Mouse (Mus musculus) kidney, embryonic 16.5 days (tissue): Measurements from ENCODE around the gene Dpy30. TPM values are rescaled to one million over a fixed set of nuclear protein-coding genes. Genes with fewer than 3 reads are reported as not detected.
A peak's percentile ranks its signal among the peaks of the same experiment; 100 is the strongest.

Experiments used
- ATAC-seq: fragments of 200-750 bp; cut with Nextera tagmentation; 2 replicates; pipeline ENCODE4 v1.8.0; 2017; ENCODE audit warnings: moderate TSS enrichment; ENCODE audit not compliant: low FRiP score, low TSS enrichment
- H3K27ac ChIP-seq: fragments of 300-500 bp; sonication (generic); 2 replicates; pipeline ENCODE4 v1.5.1; 2014; ENCODE audit warnings: low read length
- H3K27me3 ChIP-seq: fragments of 300-500 bp; sonication (generic); 2 replicates; pipeline ENCODE4 v1.6.1; 2014; ENCODE audit warnings: low read length, control low read depth, mixed read lengths; ENCODE audit not compliant: insufficient read depth
- H3K36me3 ChIP-seq: fragments of 300-500 bp; sonication (generic); 2 replicates; pipeline ENCODE4 v1.6.1; 2014; ENCODE audit warnings: low read length, control low read depth, mixed read lengths; ENCODE audit not compliant: insufficient read depth
- H3K4me1 ChIP-seq: fragments of 300-500 bp; sonication (generic); 2 replicates; pipeline ENCODE4 v1.6.1; 2014; ENCODE audit warnings: low read length, control low read depth, mixed read lengths; ENCODE audit not compliant: insufficient read depth
- H3K4me2 ChIP-seq: fragments of 300-500 bp; sonication (generic); replicated peaks from 2 replicates; pipeline ENCODE4 v1.6.1; 2014; ENCODE audit warnings: low read depth, low read length
- H3K4me3 ChIP-seq: fragments of 300-500 bp; sonication (generic); 2 replicates; pipeline ENCODE4 v1.5.1; 2014; ENCODE audit warnings: mild to moderate bottlenecking, low read length
- H3K9ac ChIP-seq: fragments of 300-500 bp; sonication (generic); replicated peaks from 2 replicates; pipeline ENCODE4 v1.6.1; 2014; ENCODE audit warnings: low read length
- H3K9me3 ChIP-seq: fragments of 300-500 bp; sonication (generic); 2 replicates; pipeline ENCODE4 v1.6.1; 2016; ENCODE audit warnings: low read length, control low read depth
- WGBS: fragments of 180-500 bp; shearing (Covaris S2); extraction: QIAGEN DNeasy Blood & Tissue Kit; methylation state at CpG from one replicate; pipeline ENCODE4 v1.1.7; 2014; 5-methylcytosine and 5-hydroxymethylcytosine counted together
- polyA plus RNA-seq: library from polyadenylated mRNA; unstranded; fragments of >200 nt; fragmentation: Nextera tagmentation; extraction: Ambion mirVana; gene quantifications from 2 replicates; pipeline ENCODE4 v1.2.1, GENCODE M21; 2015

Gene Dpy30
- polyA plus RNA-seq, 1 experiment from 2014 or later, result 215 TPM

DNA sequence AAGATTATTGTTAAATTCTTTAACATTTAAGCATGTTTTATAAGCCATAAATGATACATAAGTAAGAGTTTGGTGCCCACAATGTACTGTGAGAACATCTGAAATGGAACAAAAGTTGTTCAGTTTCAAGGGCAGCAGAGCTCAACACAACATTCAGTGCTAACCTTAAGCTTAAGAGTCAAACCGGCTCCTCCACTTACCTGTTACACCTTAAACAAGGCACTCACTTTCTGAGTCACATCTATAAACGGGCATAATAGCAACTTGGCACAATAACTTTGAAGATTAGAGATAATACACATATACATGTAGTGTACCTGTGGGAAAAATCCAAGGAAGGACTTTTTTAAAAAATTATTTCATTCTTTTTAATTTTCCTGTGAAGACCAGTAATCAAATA lies 38.0 kb downstream of the Dpy30 start:
- H3K9ac ChIP-seq, result no peak overlapping the region
- H3K27ac ChIP-seq, result no peak overlapping the region
- no peak overlapping the region for H3K4me3 ChIP-seq
- H3K4me2 ChIP-seq, result no peak overlapping the region
- H3K27me3 ChIP-seq, result no peaks in the 10 kb centered on the region
- WGBS, result 81% methylated on average over 2 of the region's 2 CpGs
- ATAC-seq, result no peak
- H3K9me3 ChIP-seq, result 0 out of 2 replicates have a peak, but pooled peaks cover 5% of the 10 kb centered on the region
- H3K36me3 ChIP-seq, result 0 out of 2 replicates have a peak, but pooled peaks cover 8% of the 10 kb centered on the region
- peaks cover 8% of the 10 kb centered on the region for H3K4me1 ChIP-seq

DNA sequence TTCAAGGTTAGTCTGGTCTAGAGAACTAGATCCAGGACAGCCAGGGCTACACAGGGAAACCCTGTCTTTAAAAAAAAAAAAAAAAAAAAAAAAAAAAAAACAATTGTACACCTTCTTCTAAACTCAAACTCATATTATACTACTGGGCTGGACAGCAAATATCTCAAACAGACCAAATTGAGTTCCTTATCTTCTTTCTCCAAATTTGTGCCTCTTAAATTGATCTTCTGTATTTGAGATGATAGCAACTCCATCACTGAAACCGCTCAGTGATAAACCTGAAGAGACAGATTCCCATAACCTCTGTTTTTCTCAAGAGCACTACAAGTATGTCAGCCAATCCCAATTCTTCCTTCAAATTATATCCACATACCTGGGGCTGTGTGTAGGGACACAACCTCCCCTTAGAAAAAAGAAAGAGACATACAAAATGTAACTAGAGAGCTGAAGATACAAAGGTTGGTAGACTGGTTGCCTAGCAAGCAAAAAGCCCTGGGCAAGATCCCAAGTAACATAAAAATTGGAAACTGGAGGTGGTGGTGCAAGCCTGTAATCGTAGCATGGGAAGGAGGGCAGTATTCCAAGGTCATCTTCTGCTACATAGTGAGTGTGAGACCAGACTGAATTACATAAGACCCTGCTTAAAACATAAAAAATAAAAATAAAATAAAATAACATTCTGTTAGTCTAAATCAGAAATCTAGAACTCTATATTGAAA lies 39.2 kb downstream of the Dpy30 start:
- H3K27ac ChIP-seq, result no peak overlapping the region
- 74% methylated on average over 2 of the region's 2 CpGs for WGBS
- no peak overlapping the region for H3K4me2 ChIP-seq
- 0 out of 2 replicates have a peak, but pooled peaks cover 5% of the 10 kb centered on the region for H3K9me3 ChIP-seq
- ATAC-seq, result no peak
- H3K36me3 ChIP-seq, result 0 out of 2 replicates have a peak, but pooled peaks cover 9% of the 10 kb centered on the region
- peaks cover 3% of the 10 kb centered on the region; the same call in 1 of the 2 replicates for H3K4me1 ChIP-seq
- no peaks in the 10 kb centered on the region for H3K27me3 ChIP-seq
- no peak overlapping the region for H3K9ac ChIP-seq
- no peak overlapping the region for H3K4me3 ChIP-seq

DNA sequence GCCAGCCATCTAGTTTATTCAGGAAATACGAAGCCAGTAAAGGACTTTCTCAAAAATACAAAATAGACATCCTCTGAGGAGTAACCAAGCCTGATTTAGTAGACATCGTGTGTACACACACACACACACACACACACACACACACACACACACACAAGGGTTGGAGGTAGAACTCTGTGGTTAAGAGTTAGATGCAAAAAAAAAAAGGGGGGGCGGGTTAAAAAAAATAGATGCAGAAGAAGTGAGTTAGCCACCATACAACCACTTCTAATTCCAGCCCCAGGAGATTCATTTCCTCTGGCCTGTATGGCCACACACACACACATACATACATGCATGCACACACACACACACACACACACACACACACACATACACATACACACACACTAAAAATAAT lies 41.7 kb downstream of the Dpy30 start:
- Histone ChIP-seq H3K4me1 (peaks cover 3% of the 10 kb centered on the region; the same call in 1 of the 2 replicates), H3K9ac (no peak overlapping the region), H3K4me2 (no peak overlapping the region), H3K4me3 (no peak overlapping the region), H3K9me3 (no peaks in the 10 kb centered on the region), H3K36me3 (0 out of 2 replicates have a peak, but pooled peaks cover 3% of the 10 kb centered on the region), H3K27ac (no peak overlapping the region), H3K27me3 (no peaks in the 10 kb centered on the region)
- ATAC-seq, result no peak
- WGBS, result 92% methylated on average over 3 of the region's 3 CpGs

DNA sequence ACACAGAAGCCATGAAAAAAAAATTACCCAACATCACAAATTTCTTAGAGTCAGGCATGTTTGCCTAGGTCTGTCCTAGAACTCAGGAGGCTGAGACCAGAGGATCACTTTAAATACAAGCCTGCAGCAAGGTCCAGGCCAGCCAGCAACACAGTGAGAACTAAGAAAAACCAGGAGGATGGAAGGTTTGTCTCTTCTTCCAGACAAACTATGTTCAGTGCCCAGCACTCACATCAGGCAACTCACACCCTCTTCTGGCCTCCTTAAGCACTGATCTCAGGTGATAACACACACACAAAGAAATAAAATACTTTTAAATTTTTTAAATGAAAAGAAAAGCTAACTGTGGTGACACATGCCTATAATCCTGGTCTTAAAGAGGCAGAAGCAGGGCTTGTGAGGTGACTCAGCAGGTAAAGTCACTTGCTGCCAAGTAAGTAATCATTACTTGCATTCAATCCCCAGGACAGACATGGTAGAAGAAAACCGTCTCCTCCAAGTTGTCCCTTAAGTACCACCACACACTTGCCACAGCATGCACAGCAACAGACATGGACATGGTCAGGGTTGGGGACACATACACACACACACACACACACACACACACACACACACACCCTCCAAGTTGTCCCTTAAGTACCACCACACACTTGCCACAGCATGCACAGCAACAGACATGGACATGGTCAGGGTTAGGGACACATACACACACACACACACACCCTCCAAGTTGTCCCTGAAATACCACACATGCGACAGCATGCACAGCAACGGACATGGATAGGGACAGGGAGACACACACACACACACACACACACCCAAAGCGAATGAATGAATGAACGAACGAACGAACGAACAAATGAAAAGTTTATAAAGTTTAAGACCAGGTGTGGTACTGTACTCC lies 44.5 kb downstream of the Dpy30 start:
- no peak overlapping the region for H3K4me2 ChIP-seq
- H3K27ac ChIP-seq, result no peak overlapping the region
- 0 out of 2 replicates have a peak, but pooled peaks cover 3% of the 10 kb centered on the region for H3K36me3 ChIP-seq
- H3K27me3 ChIP-seq, result no peaks in the 10 kb centered on the region
- 90% methylated on average over 8 of the region's 8 CpGs for WGBS
- ATAC-seq, result no peak; the same call in 1 of the 2 replicates
- H3K4me3 ChIP-seq, result no peak overlapping the region
- H3K9ac ChIP-seq, result no peak overlapping the region
- peaks cover 3% of the 10 kb centered on the region; the same call in 1 of the 2 replicates for H3K4me1 ChIP-seq
- no peaks in the 10 kb centered on the region for H3K9me3 ChIP-seq

DNA sequence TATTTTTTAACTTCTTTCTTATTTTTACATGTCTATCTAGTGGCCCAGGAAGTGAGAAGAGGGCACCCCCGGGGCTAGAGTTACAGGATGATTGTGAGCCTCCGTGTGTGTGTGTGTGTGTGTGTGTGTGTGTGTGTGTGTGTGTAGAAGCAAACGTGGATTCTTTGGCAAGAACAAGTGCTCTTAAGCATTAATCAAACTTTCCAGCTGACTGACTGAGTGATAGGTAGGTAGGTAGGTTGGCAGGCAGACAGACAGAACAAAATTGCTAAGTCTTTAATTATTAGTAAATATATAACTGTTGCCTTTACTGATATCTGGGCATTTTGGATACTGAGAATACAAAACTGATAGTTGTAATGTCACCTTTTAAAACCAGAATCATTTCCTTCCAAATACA lies 49.3 kb downstream of the Dpy30 start:
- no peak overlapping the region for H3K4me2 ChIP-seq
- no peak for ATAC-seq
- no peak overlapping the region for H3K4me3 ChIP-seq
- H3K9ac ChIP-seq, result no peak overlapping the region
- H3K36me3 ChIP-seq, result no peaks in the 10 kb centered on the region
- no peaks in the 10 kb centered on the region for H3K27me3 ChIP-seq
- 47% methylated on average over 3 of the region's 3 CpGs for WGBS
- H3K9me3 ChIP-seq, result no peaks in the 10 kb centered on the region
- no peaks in the 10 kb centered on the region for H3K4me1 ChIP-seq
- no peak overlapping the region for H3K27ac ChIP-seq

DNA sequence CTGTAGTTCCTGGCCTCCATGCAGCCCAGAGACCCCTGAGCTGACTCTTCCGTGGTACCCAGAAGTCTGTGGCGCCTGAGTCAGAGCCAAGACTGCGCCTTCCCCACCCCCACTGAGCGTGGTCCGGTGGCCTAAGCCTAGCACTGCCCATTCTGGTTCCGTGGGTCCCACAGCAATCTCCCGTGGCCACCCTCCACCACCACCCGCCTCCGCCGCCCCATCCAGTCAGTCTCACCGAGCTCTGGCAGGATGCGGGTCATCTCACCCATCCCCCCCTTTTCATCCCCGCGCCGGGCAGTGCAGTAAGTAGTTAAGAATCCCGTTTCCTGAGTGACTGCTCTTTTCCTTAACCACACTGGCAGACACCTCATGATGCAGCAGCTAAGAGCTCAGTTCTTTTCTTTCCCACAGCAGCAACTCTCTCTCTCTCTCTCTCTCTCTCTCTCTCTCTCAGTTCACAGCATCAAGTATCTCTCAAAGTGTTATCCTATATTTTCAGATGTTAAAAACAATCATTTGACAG lies 51.0 kb downstream of the Dpy30 start:
- Histone ChIP-seq H3K9me3 (no peaks in the 10 kb centered on the region), H3K9ac (no peak overlapping the region), H3K4me2 (no peak overlapping the region), H3K27ac (no peak overlapping the region), H3K36me3 (no peaks in the 10 kb centered on the region; the same call in 1 of the 2 replicates), H3K27me3 (no peaks in the 10 kb centered on the region), H3K4me1 (no peaks in the 10 kb centered on the region), H3K4me3 (no peak overlapping the region)
- ATAC-seq, result peak; percentile 39; the same call in 1 of the 2 replicates
- 72% methylated on average over 16 of the region's 16 CpGs for WGBS

DNA sequence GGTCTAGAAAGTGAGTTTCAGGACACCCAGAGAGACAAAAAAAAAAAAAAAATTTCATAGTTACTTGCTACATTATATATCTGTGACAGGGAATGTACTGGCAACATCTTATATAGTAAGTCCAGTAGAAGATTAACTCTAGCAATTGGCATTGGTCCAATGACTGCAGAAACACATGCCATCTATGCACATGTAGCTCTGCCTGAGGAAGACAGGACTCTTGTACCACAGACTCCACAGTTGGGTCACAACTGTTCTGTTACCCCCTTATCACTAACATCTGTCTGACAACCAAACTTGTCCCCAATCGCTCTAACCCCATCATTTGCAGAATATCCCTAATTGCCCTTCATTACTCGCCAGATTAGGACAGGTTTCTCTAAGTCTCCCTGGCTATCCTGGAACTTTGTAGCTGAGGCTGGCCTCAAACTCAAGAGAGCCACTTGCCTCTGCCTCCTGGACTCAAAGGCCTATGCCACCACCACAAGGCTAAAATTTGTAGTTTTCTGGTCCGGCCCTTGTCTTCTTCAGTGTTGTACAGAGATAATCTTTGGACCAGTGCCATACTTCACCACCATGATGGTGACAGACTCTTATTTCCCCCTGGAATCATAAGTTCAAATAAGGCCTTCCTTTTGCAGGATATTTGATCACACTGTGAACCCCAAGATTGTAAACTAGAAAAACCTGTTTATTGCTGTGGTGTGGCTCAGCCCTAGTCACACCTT lies 52.0 kb downstream of the Dpy30 start:
- Histone ChIP-seq H3K9ac (no peak overlapping the region), H3K4me1 (no peaks in the 10 kb centered on the region), H3K27me3 (no peaks in the 10 kb centered on the region), H3K4me3 (no peak overlapping the region), H3K4me2 (no peak overlapping the region), H3K36me3 (no peaks in the 10 kb centered on the region; the same call in 1 of the 2 replicates), H3K9me3 (no peaks in the 10 kb centered on the region), H3K27ac (no peak overlapping the region)
- WGBS, result 91% methylated on average over 3 of the region's 3 CpGs
- no peak for ATAC-seq

DNA sequence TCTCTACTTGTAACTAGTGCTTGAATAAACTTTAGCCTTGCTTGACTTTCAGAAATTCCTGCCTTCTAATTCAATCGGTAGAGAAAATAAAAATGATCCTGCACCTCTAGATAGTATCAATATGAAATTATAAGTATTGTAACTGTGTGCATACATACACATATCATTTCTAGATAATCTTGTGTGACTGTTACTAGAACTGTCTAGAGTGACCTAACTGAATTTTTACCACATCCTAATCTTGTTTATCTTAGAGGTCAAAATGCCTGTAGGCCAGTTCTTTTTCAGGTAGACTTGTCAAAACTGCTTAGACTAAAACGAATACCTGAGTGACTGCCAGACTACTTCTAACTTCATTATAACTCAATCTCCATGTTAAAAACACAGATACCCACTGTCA lies 53.5 kb downstream of the Dpy30 start:
- no peak overlapping the region for H3K4me3 ChIP-seq
- no peaks in the 10 kb centered on the region for H3K9me3 ChIP-seq
- no peak overlapping the region for H3K4me2 ChIP-seq
- peaks cover 8% of the 10 kb centered on the region for H3K4me1 ChIP-seq
- WGBS, result 71% methylated on average over 2 of the region's 2 CpGs
- no peak overlapping the region for H3K27ac ChIP-seq
- no peaks in the 10 kb centered on the region; the same call in 1 of the 2 replicates for H3K36me3 ChIP-seq
- H3K27me3 ChIP-seq, result no peaks in the 10 kb centered on the region
- ATAC-seq, result no peak
- H3K9ac ChIP-seq, result no peak overlapping the region

DNA sequence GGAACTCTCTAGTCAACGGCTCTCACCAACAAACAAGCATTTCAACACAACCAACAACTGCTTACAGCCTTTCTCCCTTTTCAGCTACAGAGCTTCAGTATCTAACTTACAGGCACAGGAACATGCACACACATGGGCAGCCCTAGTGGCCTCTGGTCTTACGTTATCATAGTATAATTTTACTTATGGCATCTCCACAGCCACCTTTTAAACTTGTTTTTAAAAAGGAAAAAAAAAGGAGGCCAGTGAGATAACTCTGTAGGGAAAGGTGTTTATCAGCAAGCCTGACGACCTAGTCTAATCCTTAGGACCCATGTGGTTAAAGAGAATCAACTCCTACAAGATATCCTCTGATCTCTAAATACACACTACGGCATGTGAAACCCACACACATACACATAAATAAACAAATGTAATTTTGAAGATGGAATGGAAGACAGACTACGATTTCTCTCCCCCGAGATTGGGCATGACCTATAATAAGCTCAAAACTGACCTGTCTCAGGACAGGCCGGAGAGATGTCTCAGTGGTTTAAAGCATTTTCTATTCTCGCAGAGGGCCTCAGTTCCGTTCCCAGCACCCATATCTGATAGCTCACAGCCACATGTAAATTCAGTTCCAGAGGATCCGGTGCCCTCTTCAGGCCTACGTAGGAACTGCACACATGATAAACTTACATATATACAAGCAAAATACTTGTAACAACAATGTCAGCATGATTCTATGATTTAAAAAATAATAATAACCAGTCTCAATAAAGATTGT lies 56.1 kb downstream of the Dpy30 start:
- Histone ChIP-seq H3K36me3 (no peaks in the 10 kb centered on the region; the same call in 1 of the 2 replicates), H3K4me3 (no peak overlapping the region), H3K9ac (no peak overlapping the region), H3K4me2 (no peak overlapping the region), H3K27ac (no peak overlapping the region), H3K9me3 (no peaks in the 10 kb centered on the region), H3K4me1 (peaks cover 28% of the 10 kb centered on the region), H3K27me3 (no peaks in the 10 kb centered on the region)
- WGBS, result 93% methylated on average over 11 of the region's 11 CpGs
- no peak for ATAC-seq
